Mouse (Mus musculus) E14TG2a.4 (cell line): ENCODE measurements at regions not wholly inside any gene's neighbourhood (a gene's known extent, or its start where the extent isn't known, plus 50 kb on each side); places are given as distances from the start of the nearest gene placed in this dataset.

Experiments
- H3K27me3 ChIP-seq: 2 replicates; pipeline ENCODE4 v1.6.1; 2014; ENCODE audit warnings: low read length, control low read depth; ENCODE audit not compliant: insufficient read depth
- H3K36me3 ChIP-seq: 2 replicates; pipeline ENCODE4 v1.6.1; 2014; ENCODE audit warnings: low read length, control low read depth; ENCODE audit not compliant: insufficient read depth
- H3K4me1 ChIP-seq: replicated peaks from 2 replicates; pipeline ENCODE4 v1.6.1; 2014; ENCODE audit warnings: low read depth, low read length, control low read depth
- H3K4me3 ChIP-seq: replicated peaks from 2 replicates; pipeline ENCODE4 v1.5.1; 2014; ENCODE audit warnings: mild to moderate bottlenecking, low read length
- H3K9me3 ChIP-seq: 2 replicates; pipeline ENCODE4 v1.6.1; 2014; ENCODE audit warnings: low read length, control low read depth
- CTCF ChIP-seq: conservative IDR thresholded peaks from 2 replicates; pipeline ENCODE4 v1.5.1; 2014; ENCODE audit warnings: low read length
- NANOG ChIP-seq: IDR thresholded peaks from 2 replicates; pipeline ENCODE4 v1.6.1; 2014; ENCODE audit warnings: borderline replicate concordance, low read length, mixed read lengths
- POU5F1 ChIP-seq: IDR thresholded peaks from 2 replicates; pipeline ENCODE4 v1.6.1; 2014; ENCODE audit warnings: low read length, borderline replicate concordance

GRCm38 (mm10) chr4:81005507-81006328 is 95.3 kb downstream of the Lurap1l start:
- TF ChIP-seq NANOG (no peak), POU5F1 (no peak), CTCF (no peak)
- Histone ChIP-seq H3K36me3 (no peaks in the 10 kb centered on the region), H3K27me3 (no peaks in the 10 kb centered on the region), H3K4me1 (no peaks in the 10 kb centered on the region), H3K4me3 (no peak overlapping the region), H3K9me3 (peaks cover 12% of the 10 kb centered on the region)

GRCm38 (mm10) chr4:81006546-81006945 is 96.1 kb downstream of the Lurap1l start:
- Histone ChIP-seq H3K36me3 (no peaks in the 10 kb centered on the region), H3K4me3 (no peak overlapping the region), H3K4me1 (no peaks in the 10 kb centered on the region), H3K27me3 (no peaks in the 10 kb centered on the region), H3K9me3 (peaks cover 4% of the 10 kb centered on the region; the same call in 1 of the 2 replicates)
- no peak for TF ChIP-seq CTCF
- no peak for TF ChIP-seq POU5F1
- no peak for TF ChIP-seq NANOG

GRCm38 (mm10) chr4:81021850-81022249 is 111.4 kb downstream of the Lurap1l start:
- H3K4me3 ChIP-seq = no peak overlapping the region
- TF ChIP-seq POU5F1 (no peak), CTCF (no peak), NANOG (no peak)
- no peaks in the 10 kb centered on the region for H3K36me3 ChIP-seq
- H3K4me1 ChIP-seq = peaks cover 9% of the 10 kb centered on the region; the same call in 1 of the 2 replicates
- H3K9me3 ChIP-seq = peaks cover 5% of the 10 kb centered on the region; the same call in 1 of the 2 replicates
- H3K27me3 ChIP-seq = no peaks in the 10 kb centered on the region

- H3K4me3 ChIP-seq = no peak overlapping the region
- peaks cover 9% of the 10 kb centered on the region; the same call in 1 of the 2 replicates for H3K4me1 ChIP-seq
- no peaks in the 10 kb centered on the region for H3K36me3 ChIP-seq
- TF ChIP-seq CTCF = no peak
- TF ChIP-seq NANOG = no peak
- no peak for TF ChIP-seq POU5F1
- H3K9me3 ChIP-seq = peaks cover 5% of the 10 kb centered on the region; the same call in 1 of the 2 replicates
- no peaks in the 10 kb centered on the region for H3K27me3 ChIP-seq
These were observed 113.1 kb downstream of the Lurap1l start for GRCm38 (mm10) chr4:81023436-81023983.

- H3K4me3 ChIP-seq = no peak overlapping the region
- no peaks in the 10 kb centered on the region for H3K36me3 ChIP-seq
- TF ChIP-seq POU5F1 (no peak), CTCF (no peak), NANOG (no peak)
- peaks cover 5% of the 10 kb centered on the region; the same call in 1 of the 2 replicates for H3K9me3 ChIP-seq
- H3K4me1 ChIP-seq = peaks cover 9% of the 10 kb centered on the region; the same call in 1 of the 2 replicates
- no peaks in the 10 kb centered on the region for H3K27me3 ChIP-seq
These were observed 117.1 kb downstream of the Lurap1l start for GRCm38 (mm10) chr4:81027558-81027957.

GRCm38 (mm10) chr4:81030671-81031070 is 120.2 kb downstream of the Lurap1l start:
- H3K4me3 ChIP-seq = no peak overlapping the region
- no peaks in the 10 kb centered on the region for H3K36me3 ChIP-seq
- H3K9me3 ChIP-seq = no peaks in the 10 kb centered on the region; the same call in 1 of the 2 replicates
- no peak for TF ChIP-seq NANOG
- TF ChIP-seq CTCF = no peak
- no peak for TF ChIP-seq POU5F1
- H3K27me3 ChIP-seq = no peaks in the 10 kb centered on the region
- H3K4me1 ChIP-seq = no peaks in the 10 kb centered on the region

GRCm38 (mm10) chr4:81037336-81037902 is 127.0 kb downstream of the Lurap1l start:
- Histone ChIP-seq H3K4me3 (no peak overlapping the region), H3K27me3 (no peaks in the 10 kb centered on the region), H3K4me1 (no peaks in the 10 kb centered on the region), H3K36me3 (no peaks in the 10 kb centered on the region), H3K9me3 (no peaks in the 10 kb centered on the region)
- TF ChIP-seq CTCF (no peak), NANOG (no peak), POU5F1 (no peak)

- H3K36me3 ChIP-seq = no peaks in the 10 kb centered on the region
- no peaks in the 10 kb centered on the region for H3K9me3 ChIP-seq
- H3K4me3 ChIP-seq = no peak overlapping the region
- H3K27me3 ChIP-seq = no peaks in the 10 kb centered on the region
- TF ChIP-seq CTCF = no peak
- no peak for TF ChIP-seq POU5F1
- TF ChIP-seq NANOG = no peak
- no peaks in the 10 kb centered on the region for H3K4me1 ChIP-seq
These were observed 147.8 kb downstream of the Lurap1l start for GRCm38 (mm10) chr4:81058227-81058626.

GRCm38 (mm10) chr4:81058809-81059208 is 148.4 kb downstream of the Lurap1l start:
- no peaks in the 10 kb centered on the region for H3K4me1 ChIP-seq
- H3K27me3 ChIP-seq = no peaks in the 10 kb centered on the region

More at GRCm38 (mm10) chr4:81058809-81059208, 148.4 kb downstream of the Lurap1l start:
- no peak for TF ChIP-seq CTCF
- no peak for TF ChIP-seq NANOG
- TF ChIP-seq POU5F1 = no peak
- no peak overlapping the region for H3K4me3 ChIP-seq
- H3K36me3 ChIP-seq = no peaks in the 10 kb centered on the region
- no peaks in the 10 kb centered on the region for H3K9me3 ChIP-seq
